Mouse (Mus musculus) right cerebral cortex, adult 2 months (tissue): ENCODE measurements around the gene Dab1.

Source experiments
- DNase-seq, 2 experiments: peaks; one replicate each; pipeline ENCODE4 v3.0.0; 2021 to 2022; ENCODE audit warnings: low spot score in 2 of 2

Gene Dab1

GRCm38 (mm10) chr4:103804461-103804860 is 185.3 kb downstream of the Dab1 start:
- no peak for DNase-seq

- DNase-seq, result no peak
These were observed 203.5 kb downstream of the Dab1 start for GRCm38 (mm10) chr4:103822669-103823068.

- DNase-seq, result no peak
These were observed 219.2 kb downstream of the Dab1 start for GRCm38 (mm10) chr4:103838377-103838776.

GRCm38 (mm10) chr4:103839541-103839940 is 220.4 kb downstream of the Dab1 start:
- no peak for DNase-seq

GRCm38 (mm10) chr4:103841126-103841525 is 222.0 kb downstream of the Dab1 start:
- DNase-seq, result no peak

- DNase-seq, result no peak
These were observed 225.5 kb downstream of the Dab1 start for GRCm38 (mm10) chr4:103844635-103845034.

- no peak for DNase-seq
These were observed 238.0 kb downstream of the Dab1 start for GRCm38 (mm10) chr4:103857173-103857572.

GRCm38 (mm10) chr4:103875564-103875963 is 256.4 kb downstream of the Dab1 start:
- no peak for DNase-seq

- DNase-seq, result no peak
These were observed 259.7 kb downstream of the Dab1 start for GRCm38 (mm10) chr4:103878841-103879240.

- peak; percentile 66 to 69 for DNase-seq
These were observed 262.5 kb downstream of the Dab1 start for GRCm38 (mm10) chr4:103881641-103882040.

- DNase-seq, result no peak
These were observed 268.9 kb downstream of the Dab1 start for GRCm38 (mm10) chr4:103888086-103888485.

GRCm38 (mm10) chr4:103889110-103889509 is 270.0 kb downstream of the Dab1 start:
- DNase-seq, result no peak

GRCm38 (mm10) chr4:103896806-103897205 is 277.6 kb downstream of the Dab1 start:
- DNase-seq, result no peak

GRCm38 (mm10) chr4:103897702-103898101 is 278.5 kb downstream of the Dab1 start:
- DNase-seq, result no peak

- DNase-seq, result no peak
These were observed 292.3 kb downstream of the Dab1 start for GRCm38 (mm10) chr4:103911441-103911840.

GRCm38 (mm10) chr4:103912071-103912470 is 292.9 kb downstream of the Dab1 start:
- DNase-seq, result no peak

GRCm38 (mm10) chr4:103922431-103922931 is 303.3 kb downstream of the Dab1 start:
- DNase-seq, result no peak

GRCm38 (mm10) chr4:103926682-103927081 is 307.5 kb downstream of the Dab1 start:
- DNase-seq, result no peak

GRCm38 (mm10) chr4:103929631-103930030 is 310.5 kb downstream of the Dab1 start:
- no peak for DNase-seq

- DNase-seq, result no peak
These were observed 315.2 kb downstream of the Dab1 start for GRCm38 (mm10) chr4:103934364-103934763.

GRCm38 (mm10) chr4:103948255-103948654 is 329.1 kb downstream of the Dab1 start:
- no peak for DNase-seq

- no peak for DNase-seq
These were observed 334.6 kb downstream of the Dab1 start for GRCm38 (mm10) chr4:103953652-103954220.

- DNase-seq, result no peak
These were observed 342.2 kb downstream of the Dab1 start for GRCm38 (mm10) chr4:103961134-103962049.
